Mouse (Mus musculus): ENCODE data around the gene Apol8.

DNA sequence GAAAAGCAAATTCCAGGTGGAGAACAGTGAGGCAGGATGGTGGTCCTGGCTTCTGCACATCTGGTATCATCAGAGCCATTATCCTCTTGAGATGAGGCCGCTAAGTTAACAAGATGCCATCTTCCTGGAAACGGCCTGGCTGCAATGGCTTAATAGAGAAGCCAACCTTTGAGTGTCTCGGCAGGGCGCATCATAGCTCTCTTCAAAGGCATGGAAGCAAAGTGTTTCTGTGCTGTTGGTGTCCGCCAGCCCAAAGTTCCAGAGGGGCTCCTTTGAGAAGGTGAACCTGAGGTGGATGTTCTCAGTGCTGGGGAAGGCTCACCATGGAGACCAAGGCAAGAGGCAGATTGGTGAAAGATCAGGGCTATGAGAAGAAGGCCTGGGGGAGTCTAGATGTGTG is 25.2 kb downstream of the Apol8 start:
- no peak for TF ChIP-seq CTCF (IDR thresholded peaks at IDR 0.05; ENCODE audit: low read depth)
- TF ChIP-seq EP300 (IDR thresholded peaks at IDR 0.05; ENCODE audit: low read depth): no peak
